Mouse (Mus musculus) myocyte (in vitro differentiated cells): Measurements from ENCODE around the gene Agap1. TPM values are rescaled to one million over a fixed set of nuclear protein-coding genes. Genes with fewer than 3 reads are reported as not detected.

ENCODE experiments used
- H3K27me3 ChIP-seq: one replicate; pipeline ENCODE4 v1.6.1; 2011; ENCODE audit not compliant: control insufficient read depth, insufficient read depth, insufficient read length
- H3K36me3 ChIP-seq: one replicate; pipeline ENCODE4 v1.6.1; 2011; ENCODE audit not compliant: control insufficient read depth, insufficient read depth
- H3K4me2 ChIP-seq: one replicate; pipeline ENCODE4 v1.6.1; 2011; ENCODE audit warnings: low read depth, control low read depth
- H3K4me3 ChIP-seq: one replicate; pipeline ENCODE4 v1.5.1; 2011; ENCODE audit warnings: mild to moderate bottlenecking, control low read depth, moderate library complexity
- H3K79me2 ChIP-seq: one replicate; pipeline ENCODE4 v1.6.1; 2011; ENCODE audit not compliant: control insufficient read depth, insufficient read depth
- H3ac ChIP-seq: one replicate; pipeline ENCODE4 v1.6.1; 2011; ENCODE audit not compliant: control insufficient read depth, insufficient read length
- CEBPB ChIP-seq: IDR thresholded peaks from 2 replicates; pipeline ENCODE4 v1.6.1; 2011; ENCODE audit warnings: mild to moderate bottlenecking, moderate library complexity; ENCODE audit not compliant: poor library complexity, insufficient read depth, severe bottlenecking
- E2F4 ChIP-seq: IDR thresholded peaks from one replicate; pipeline ENCODE4 v1.6.1; 2011; ENCODE audit warnings: mild to moderate bottlenecking, control low read depth, moderate library complexity; ENCODE audit not compliant: insufficient read depth
- MAX ChIP-seq: IDR thresholded peaks from one replicate; pipeline ENCODE4 v1.6.1; 2011; ENCODE audit warnings: low read depth, mild to moderate bottlenecking, control low read depth
- MYOD1 ChIP-seq, 3 experiments: IDR thresholded peaks; one replicate each; pipeline ENCODE4 v1.6.1; 2011; ENCODE audit warnings: control low read depth in 2 of 3, low read depth in 2 of 3, mild to moderate bottlenecking in 2 of 3, moderate library complexity in 1 of 3; ENCODE audit not compliant: insufficient read length in 2 of 3, control insufficient read depth in 1 of 3
- MYOG ChIP-seq, 3 experiments: IDR thresholded peaks; one replicate each; pipeline ENCODE4 v1.6.1; 2011; ENCODE audit warnings: control low read depth in 2 of 3, low read depth in 2 of 3, mild to moderate bottlenecking in 2 of 3; ENCODE audit not compliant: insufficient read length in 2 of 3, control insufficient read depth in 1 of 3, insufficient read depth in 1 of 3
- POLR2A ChIP-seq: IDR thresholded peaks from one replicate; pipeline ENCODE4 v1.6.1; 2011; ENCODE audit warnings: low read depth, mild to moderate bottlenecking, control low read depth, moderate library complexity; ENCODE audit not compliant: insufficient read length
- POLR2AphosphoS2 ChIP-seq: IDR thresholded peaks from one replicate; pipeline ENCODE4 v1.6.1; 2011; ENCODE audit warnings: low read depth, control low read depth; ENCODE audit not compliant: insufficient read length
- REST ChIP-seq: IDR thresholded peaks from one replicate; pipeline ENCODE4 v1.6.1; 2011; ENCODE audit warnings: mild to moderate bottlenecking, control low read depth, moderate library complexity; ENCODE audit not compliant: insufficient read depth, insufficient read length
- SRF ChIP-seq: IDR thresholded peaks from one replicate; pipeline ENCODE4 v1.6.1; 2011; ENCODE audit warnings: low read depth; ENCODE audit not compliant: control insufficient read depth, insufficient read length
- TCF12 ChIP-seq: IDR thresholded peaks from one replicate; pipeline ENCODE4 v1.6.1; 2011; ENCODE audit warnings: mild to moderate bottlenecking, control low read depth; ENCODE audit not compliant: poor library complexity, insufficient read depth, severe bottlenecking
- TCF3 ChIP-seq: IDR thresholded peaks from one replicate; pipeline ENCODE4 v1.6.1; 2011; ENCODE audit warnings: low read depth, control low read depth; ENCODE audit not compliant: insufficient read length
- USF1 ChIP-seq: IDR thresholded peaks from one replicate; pipeline ENCODE4 v1.6.1; 2011; ENCODE audit warnings: low read depth, mild to moderate bottlenecking, control low read depth, moderate library complexity
- polyA plus RNA-seq: library from polyadenylated mRNA; unstranded; fragments of >200 nt; fragmentation: generic; extraction: Trizol; gene quantifications from one replicate; pipeline ENCODE4 v1.2.1, GENCODE M21; 2012; ENCODE audit warnings: missing spikeins

The Agap1 gene
- polyA plus RNA-seq, 1 experiment: 48.9 TPM

DNA sequence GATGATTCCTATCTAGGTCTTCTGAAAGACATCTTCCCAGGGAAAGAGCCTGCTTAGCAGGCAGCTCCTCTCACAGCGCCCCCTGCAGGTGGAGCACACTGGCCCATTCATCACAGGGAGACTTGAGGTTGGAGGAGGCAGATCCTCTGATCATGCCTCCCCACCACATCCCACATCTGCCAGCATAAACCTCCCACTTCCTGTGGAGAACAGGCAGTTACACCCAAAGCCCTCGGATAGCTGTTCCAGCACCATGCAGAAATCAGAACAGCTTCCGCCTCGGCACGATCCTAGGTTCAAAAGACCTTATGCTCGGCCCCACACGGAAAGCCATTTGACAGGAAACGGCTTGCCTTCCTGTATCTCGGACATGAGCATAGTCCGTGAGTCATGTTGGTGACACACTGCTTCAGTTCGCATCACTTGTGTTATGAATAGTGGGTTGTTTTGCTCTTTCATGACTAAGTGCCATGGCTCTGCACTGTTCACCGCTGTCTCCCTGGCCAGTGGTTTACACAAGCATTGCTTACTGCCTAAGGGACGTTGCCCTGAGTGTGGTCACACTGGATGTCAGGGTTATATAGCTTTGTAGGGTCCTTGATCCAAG is 276.1 kb downstream of the Agap1 start:
- H3K27me3 ChIP-seq: no peaks in the 10 kb centered on the region
- no peaks in the 10 kb centered on the region for H3K79me2 ChIP-seq
- TF ChIP-seq POLR2A (no peak), TCF12 (no peak), E2F4 (no peak), REST (no peak), TCF3 (no peak)
- H3K4me3 ChIP-seq: no peak overlapping the region
- H3ac ChIP-seq: no peak overlapping the region
- H3K36me3 ChIP-seq: peaks cover 23% of the 10 kb centered on the region
- no peak overlapping the region for H3K4me2 ChIP-seq

DNA sequence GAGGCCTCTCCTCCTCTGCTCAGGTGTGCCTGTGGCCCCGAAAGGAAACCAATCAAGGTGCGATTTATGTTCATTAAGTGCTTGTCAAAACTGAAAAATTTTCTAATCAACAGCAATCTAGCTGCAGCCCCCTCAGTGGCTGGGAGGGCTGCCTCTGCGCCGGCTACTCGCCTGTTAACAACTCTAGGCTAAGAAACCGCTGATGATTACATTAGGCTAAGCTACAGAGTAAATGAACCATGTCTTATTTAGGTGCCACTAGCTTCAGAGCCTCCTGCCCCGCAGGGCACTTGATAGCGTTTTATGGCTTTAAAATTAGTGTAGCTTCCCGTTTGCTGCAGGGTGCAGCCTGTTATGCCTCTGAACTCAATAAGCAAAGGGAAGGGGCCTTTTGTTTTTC is 279.8 kb downstream of the Agap1 start:
- H3K4me3 ChIP-seq: no peak overlapping the region
- TF ChIP-seq CEBPB (no peak), TCF3 (no peak), POLR2AphosphoS2 (no peak), E2F4 (no peak), SRF (no peak), REST (no peak), MYOD1 (IDR thresholded peaks at IDR 0.05; ENCODE audit: control insufficient read depth in 1 of 3, insufficient read length in 2 of 3, low read depth in 2 of 3) (no peak), USF1 (no peak)
- no peaks in the 10 kb centered on the region for H3K79me2 ChIP-seq
- no peaks in the 10 kb centered on the region for H3K27me3 ChIP-seq
- peaks cover 5% of the 10 kb centered on the region for H3K36me3 ChIP-seq
- no peak overlapping the region for H3ac ChIP-seq
- H3K4me2 ChIP-seq: no peak overlapping the region

- H3ac ChIP-seq: no peak overlapping the region
- no peak overlapping the region for H3K4me3 ChIP-seq
- H3K4me2 ChIP-seq: no peak overlapping the region
- no peaks in the 10 kb centered on the region for H3K36me3 ChIP-seq
- H3K79me2 ChIP-seq: no peaks in the 10 kb centered on the region
- H3K27me3 ChIP-seq: no peaks in the 10 kb centered on the region
- no peak for TF ChIP-seq MAX
- no peak for TF ChIP-seq USF1
- TF ChIP-seq E2F4: no peak
- TF ChIP-seq POLR2AphosphoS2: no peak
- TF ChIP-seq MYOD1 (IDR thresholded peaks at IDR 0.05; ENCODE audit: control insufficient read depth in 1 of 3, insufficient read length in 2 of 3, low read depth in 2 of 3): no peak
- TF ChIP-seq POLR2A: no peak
- no peak for TF ChIP-seq MYOG (IDR thresholded peaks at IDR 0.05; ENCODE audit: control insufficient read depth in 1 of 3, insufficient read depth in 1 of 3, insufficient read length in 2 of 3, low read depth in 2 of 3)
- no peak for TF ChIP-seq REST
- TF ChIP-seq SRF: no peak
- TF ChIP-seq CEBPB: no peak
- no peak for TF ChIP-seq TCF12
- no peak for TF ChIP-seq TCF3
Measured at GRCm38 (mm10) chr1:89735146-89735545, 280.5 kb downstream of the Agap1 start.

GRCm38 (mm10) chr1:89736021-89736420 is 281.4 kb downstream of the Agap1 start:
- TF ChIP-seq SRF: no peak
- no peak for TF ChIP-seq POLR2AphosphoS2
- no peak for TF ChIP-seq REST
- TF ChIP-seq MAX: no peak
- no peak for TF ChIP-seq USF1
- no peak for TF ChIP-seq E2F4
- no peak for TF ChIP-seq TCF3
- TF ChIP-seq TCF12: no peak
- no peak for TF ChIP-seq MYOG (IDR thresholded peaks at IDR 0.05; ENCODE audit: control insufficient read depth in 1 of 3, insufficient read depth in 1 of 3, insufficient read length in 2 of 3, low read depth in 2 of 3)
- TF ChIP-seq MYOD1 (IDR thresholded peaks at IDR 0.05; ENCODE audit: control insufficient read depth in 1 of 3, insufficient read length in 2 of 3, low read depth in 2 of 3): no peak
- no peak for TF ChIP-seq CEBPB
- TF ChIP-seq POLR2A: no peak
- Histone ChIP-seq H3ac (no peak overlapping the region), H3K79me2 (no peaks in the 10 kb centered on the region), H3K4me3 (no peak overlapping the region), H3K36me3 (no peaks in the 10 kb centered on the region), H3K4me2 (no peak overlapping the region), H3K27me3 (no peaks in the 10 kb centered on the region)

DNA sequence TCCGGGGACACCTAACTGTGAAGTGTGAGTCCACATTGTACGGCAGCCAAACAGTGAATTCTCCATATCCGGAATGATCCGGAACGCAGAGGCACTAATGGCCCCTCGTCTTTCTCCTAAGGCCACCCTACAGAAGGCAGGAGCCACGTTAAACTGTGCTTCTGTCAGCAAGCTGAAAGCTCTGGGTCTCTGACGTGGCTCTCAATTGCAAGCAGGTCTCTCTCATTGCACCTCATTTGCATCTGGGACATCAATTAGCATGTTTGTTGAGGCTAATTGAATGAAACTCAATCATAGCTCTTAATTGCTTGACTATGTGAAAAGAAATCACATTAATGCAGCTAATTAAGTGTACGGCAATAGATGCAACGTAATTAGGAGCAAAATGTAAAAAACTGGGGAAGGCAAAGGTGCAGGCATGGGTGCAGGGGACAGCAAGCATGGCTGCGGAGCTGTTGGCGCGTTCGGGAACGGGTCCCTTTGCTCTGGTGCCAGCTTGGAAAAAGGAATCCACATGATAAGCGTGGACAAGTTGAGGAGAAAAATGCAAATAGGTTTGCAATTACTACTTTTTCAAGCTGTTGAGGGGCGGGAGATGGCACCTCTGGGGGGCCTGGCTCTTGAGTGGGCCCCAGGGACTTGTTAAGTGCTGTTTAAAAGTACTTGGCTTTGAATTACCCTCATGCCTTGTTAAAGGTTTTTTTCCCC is 284.6 kb downstream of the Agap1 start:
- H3K27me3 ChIP-seq: no peaks in the 10 kb centered on the region
- H3K4me3 ChIP-seq: no peak overlapping the region
- H3K36me3 ChIP-seq: peaks cover 14% of the 10 kb centered on the region
- H3ac ChIP-seq: no peak overlapping the region
- TF ChIP-seq REST (no peak), POLR2AphosphoS2 (peak; percentile 25)
- no peaks in the 10 kb centered on the region for H3K79me2 ChIP-seq
- H3K4me2 ChIP-seq: no peak overlapping the region
